Mouse (Mus musculus): ENCODE results near the gene Cdadc1. TPM values are rescaled to one million over a fixed set of nuclear protein-coding genes. Genes with fewer than 3 reads are reported as not detected.

Gene Cdadc1
- polyA plus RNA-seq, 1 experiment from 2014 or later: 37.5 TPM

- peaks cover 7% of the 10 kb centered on the region for H3K4me1 ChIP-seq (replicated peaks; ENCODE audit: insufficient read depth, low read length)
- WGBS: 1% methylated on average over 8 of the region's 8 CpGs
- DNase-seq (ENCODE audit: low spot score) (no peak), ATAC-seq (replicated peaks; ENCODE audit: low FRiP score, low read depth) (peak; percentile 29)
- H3K4me2 ChIP-seq (ENCODE audit: low read length): peak overlapping the region; percentile 57
- peak overlapping the region; percentile 85 for H3K27ac ChIP-seq
- no peaks in the 10 kb centered on the region for H3K9me3 ChIP-seq (replicated peaks; ENCODE audit: low read length)
- H3K36me3 ChIP-seq (ENCODE audit: insufficient read depth, low read length): 0 out of 2 replicates have a peak, but pooled peaks cover 9% of the 10 kb centered on the region
- peak overlapping the region; percentile 93 for H3K4me3 ChIP-seq (replicated peaks; ENCODE audit: low read depth, low read length)
- peak overlapping the region; percentile 87 for H3K9ac ChIP-seq (ENCODE audit: low read depth, low read length)
- H3K27me3 ChIP-seq (ENCODE audit: insufficient read depth, low read length): no peaks in the 10 kb centered on the region
- TF ChIP-seq CTCF (IDR thresholded peaks at IDR 0.05; ENCODE audit: low read depth): no peak
These were observed 485 bp upstream of the Cdadc1 start for GRCm38 (mm10) chr14:59598260-59598627.

DNA sequence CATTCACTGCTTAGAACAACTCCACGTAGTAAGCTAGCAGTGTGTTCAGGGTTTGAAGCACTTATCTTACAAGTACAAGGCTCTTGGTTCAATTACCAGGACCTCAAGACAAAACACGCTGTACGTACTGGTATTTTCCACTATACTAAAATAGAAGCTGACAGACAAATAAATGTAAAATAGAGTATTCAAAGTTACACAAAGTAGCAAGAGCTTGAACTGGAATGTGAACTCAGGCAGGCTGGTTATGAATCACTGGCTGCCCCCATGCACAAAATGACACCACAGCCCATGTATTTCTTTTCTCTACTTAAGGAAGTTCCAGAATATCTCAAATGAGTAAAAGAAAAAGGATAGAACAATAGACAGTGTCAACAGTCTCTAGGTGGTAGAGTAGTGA lies 2.8 kb downstream of the Cdadc1 start:
- H3K27ac ChIP-seq: no peak overlapping the region
- no peak overlapping the region for H3K9ac ChIP-seq (ENCODE audit: low read depth, low read length)
- ATAC-seq (replicated peaks; ENCODE audit: low FRiP score, low read depth) (no peak), DNase-seq (ENCODE audit: low spot score) (no peak)
- no peak overlapping the region for H3K4me3 ChIP-seq (replicated peaks; ENCODE audit: low read depth, low read length)
- H3K4me1 ChIP-seq (replicated peaks; ENCODE audit: insufficient read depth, low read length): peaks cover 7% of the 10 kb centered on the region
- no peaks in the 10 kb centered on the region for H3K27me3 ChIP-seq (ENCODE audit: insufficient read depth, low read length)
- H3K36me3 ChIP-seq (ENCODE audit: insufficient read depth, low read length): 0 out of 2 replicates have a peak, but pooled peaks cover 9% of the 10 kb centered on the region
- H3K4me2 ChIP-seq (ENCODE audit: low read length): no peak overlapping the region
- WGBS: 96% methylated on average over 3 of the region's 3 CpGs
- no peak for TF ChIP-seq CTCF (IDR thresholded peaks at IDR 0.05; ENCODE audit: low read depth)
- H3K9me3 ChIP-seq (replicated peaks; ENCODE audit: low read length): no peaks in the 10 kb centered on the region

DNA sequence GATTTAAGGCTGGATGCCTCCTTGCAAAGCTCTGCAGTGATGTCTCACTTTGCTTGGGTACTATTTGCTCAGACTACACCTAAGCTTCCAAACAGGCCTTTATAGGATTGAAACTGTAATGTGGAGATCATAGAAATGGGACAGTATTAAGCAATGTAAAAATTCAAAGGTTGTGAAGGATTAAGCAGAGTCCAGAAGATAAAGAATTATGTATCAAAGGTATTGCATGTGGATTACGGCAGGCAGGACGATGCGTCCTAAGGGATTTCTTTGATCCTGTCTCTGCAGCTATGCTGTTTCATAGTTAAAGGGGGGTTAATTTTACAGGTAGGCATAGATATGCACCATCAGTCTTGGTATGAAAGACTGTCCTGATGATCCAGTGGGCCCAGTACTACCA lies 5.2 kb downstream of the Cdadc1 start:
- Histone ChIP-seq H3K4me1 (replicated peaks; ENCODE audit: insufficient read depth, low read length) (peaks cover 7% of the 10 kb centered on the region), H3K4me2 (ENCODE audit: low read length) (no peak overlapping the region), H3K4me3 (replicated peaks; ENCODE audit: low read depth, low read length) (no peak overlapping the region), H3K9me3 (replicated peaks; ENCODE audit: low read length) (no peaks in the 10 kb centered on the region), H3K36me3 (ENCODE audit: insufficient read depth, low read length) (peaks cover 26% of the 10 kb centered on the region; the same call in 1 of the 2 replicates), H3K9ac (ENCODE audit: low read depth, low read length) (no peak overlapping the region), H3K27me3 (ENCODE audit: insufficient read depth, low read length) (no peaks in the 10 kb centered on the region), H3K27ac (no peak overlapping the region)
- ATAC-seq (replicated peaks; ENCODE audit: low FRiP score, low read depth): no peak
- 95% methylated on average over 3 of the region's 3 CpGs for WGBS
- no peak for TF ChIP-seq CTCF (IDR thresholded peaks at IDR 0.05; ENCODE audit: low read depth)
- DNase-seq (ENCODE audit: low spot score): no peak

- no peak for TF ChIP-seq CTCF (IDR thresholded peaks at IDR 0.05; ENCODE audit: low read depth)
- Histone ChIP-seq H3K4me3 (replicated peaks; ENCODE audit: low read depth, low read length) (no peak overlapping the region), H3K4me2 (ENCODE audit: low read length) (no peak overlapping the region), H3K27ac (no peak overlapping the region), H3K9me3 (replicated peaks; ENCODE audit: low read length) (no peaks in the 10 kb centered on the region), H3K4me1 (replicated peaks; ENCODE audit: insufficient read depth, low read length) (peaks cover 4% of the 10 kb centered on the region), H3K27me3 (ENCODE audit: insufficient read depth, low read length) (no peaks in the 10 kb centered on the region), H3K9ac (ENCODE audit: low read depth, low read length) (no peak overlapping the region), H3K36me3 (ENCODE audit: insufficient read depth, low read length) (peaks cover 26% of the 10 kb centered on the region; the same call in 1 of the 2 replicates)
- ATAC-seq (replicated peaks; ENCODE audit: low FRiP score, low read depth) (no peak), DNase-seq (ENCODE audit: low spot score) (no peak)
- 69% methylated on average over 8 of the region's 8 CpGs for WGBS
These were observed 5.9 kb downstream of the Cdadc1 start for GRCm38 (mm10) chr14:59591901-59592300.

DNA sequence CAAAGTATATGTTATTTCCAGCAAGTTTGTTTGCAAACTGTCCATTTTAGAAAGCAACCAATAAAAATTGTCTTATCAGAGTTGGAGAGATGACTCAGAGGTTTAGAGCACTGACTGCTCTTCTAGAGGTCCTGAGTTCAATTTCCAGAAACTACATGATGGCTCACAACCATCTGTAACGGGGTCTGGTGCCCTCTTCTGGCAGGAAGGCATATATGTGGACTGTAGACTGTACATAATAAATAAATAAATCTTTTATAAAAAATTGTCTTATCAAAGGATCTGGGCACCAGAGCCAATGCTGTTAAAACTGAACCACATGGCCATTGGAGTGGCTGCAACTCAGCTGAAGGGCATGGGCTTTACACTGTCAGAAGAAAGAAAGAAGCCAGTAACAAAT lies 7.1 kb downstream of the Cdadc1 start:
- Histone ChIP-seq H3K9ac (ENCODE audit: low read depth, low read length) (no peak overlapping the region), H3K4me1 (replicated peaks; ENCODE audit: insufficient read depth, low read length) (no peaks in the 10 kb centered on the region), H3K27ac (no peak overlapping the region), H3K27me3 (ENCODE audit: insufficient read depth, low read length) (no peaks in the 10 kb centered on the region), H3K9me3 (replicated peaks; ENCODE audit: low read length) (no peaks in the 10 kb centered on the region), H3K36me3 (ENCODE audit: insufficient read depth, low read length) (peaks cover 37% of the 10 kb centered on the region), H3K4me3 (replicated peaks; ENCODE audit: low read depth, low read length) (no peak overlapping the region), H3K4me2 (ENCODE audit: low read length) (no peak overlapping the region)
- WGBS: 84% methylated on average over 1 of the region's 1 CpGs
- DNase-seq (ENCODE audit: low spot score) (peak; percentile 39), ATAC-seq (replicated peaks; ENCODE audit: low FRiP score, low read depth) (no peak)
- TF ChIP-seq CTCF (IDR thresholded peaks at IDR 0.05; ENCODE audit: low read depth): peak; percentile 58

DNA sequence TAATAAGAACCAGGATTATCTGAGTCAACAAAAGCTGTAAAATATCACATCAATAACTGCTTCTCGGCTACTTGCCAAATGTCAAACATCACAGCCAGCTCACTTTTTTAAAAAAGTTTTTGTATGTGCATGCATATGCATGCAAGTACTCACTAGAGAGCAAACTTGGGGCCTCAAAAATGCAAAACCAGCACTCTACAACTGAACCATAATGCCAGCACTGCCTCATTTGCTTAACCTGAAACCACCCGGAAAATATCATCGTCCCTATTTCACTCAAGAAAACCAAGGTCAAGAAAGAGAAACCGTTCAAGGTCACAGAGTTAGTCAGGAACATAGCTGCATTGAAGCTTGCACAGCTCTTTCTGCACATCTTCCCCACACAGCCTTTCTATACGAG lies 21.4 kb downstream of the Cdadc1 start:
- Histone ChIP-seq H3K9ac (ENCODE audit: low read depth, low read length) (no peak overlapping the region), H3K27ac (no peak overlapping the region), H3K4me1 (replicated peaks; ENCODE audit: insufficient read depth, low read length) (no peaks in the 10 kb centered on the region), H3K27me3 (ENCODE audit: insufficient read depth, low read length) (no peaks in the 10 kb centered on the region), H3K4me3 (replicated peaks; ENCODE audit: low read depth, low read length) (no peak overlapping the region), H3K9me3 (replicated peaks; ENCODE audit: low read length) (no peaks in the 10 kb centered on the region), H3K36me3 (ENCODE audit: insufficient read depth, low read length) (peaks cover 21% of the 10 kb centered on the region), H3K4me2 (ENCODE audit: low read length) (no peak overlapping the region)
- ATAC-seq (replicated peaks; ENCODE audit: low FRiP score, low read depth): no peak
- DNase-seq (ENCODE audit: low spot score): no peak
- WGBS: 82% methylated on average over 5 of the region's 5 CpGs
- no peak for TF ChIP-seq CTCF (IDR thresholded peaks at IDR 0.05; ENCODE audit: low read depth)

DNA sequence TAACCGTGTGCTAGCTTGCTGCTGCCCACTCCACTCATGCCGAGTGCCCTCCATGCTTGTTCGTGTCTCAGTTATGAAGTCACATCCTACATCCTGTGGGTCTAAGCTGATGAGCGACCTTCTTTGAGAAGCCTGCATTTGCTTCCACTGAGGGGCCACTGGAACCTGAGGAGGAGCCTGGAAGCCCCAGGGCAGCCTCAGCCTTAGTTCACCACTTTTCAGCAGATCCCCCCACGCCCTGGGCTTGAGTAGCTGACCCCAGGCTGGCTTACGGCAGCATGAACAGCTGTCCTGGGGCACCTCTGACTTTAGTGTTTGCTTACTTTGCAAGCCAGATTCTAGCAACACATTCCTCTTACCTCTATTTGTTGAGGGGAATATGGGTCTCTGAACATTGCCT lies 31.0 kb downstream of the Cdadc1 start:
- TF ChIP-seq CTCF (IDR thresholded peaks at IDR 0.05; ENCODE audit: low read depth): no peak
- Histone ChIP-seq H3K36me3 (ENCODE audit: insufficient read depth, low read length) (peaks cover 24% of the 10 kb centered on the region; the same call in 1 of the 2 replicates), H3K9me3 (replicated peaks; ENCODE audit: low read length) (no peaks in the 10 kb centered on the region), H3K27ac (no peak overlapping the region), H3K4me3 (replicated peaks; ENCODE audit: low read depth, low read length) (no peak overlapping the region), H3K9ac (ENCODE audit: low read depth, low read length) (no peak overlapping the region), H3K27me3 (ENCODE audit: insufficient read depth, low read length) (no peaks in the 10 kb centered on the region), H3K4me2 (ENCODE audit: low read length) (no peak overlapping the region), H3K4me1 (replicated peaks; ENCODE audit: insufficient read depth, low read length) (no peaks in the 10 kb centered on the region)
- WGBS: 90% methylated on average over 6 of the region's 6 CpGs
- ATAC-seq (replicated peaks; ENCODE audit: low FRiP score, low read depth) (no peak), DNase-seq (ENCODE audit: low spot score) (no peak)
